Mouse (Mus musculus): ENCODE measurements around the gene Gm49321.

Gm49321 gene

DNA sequence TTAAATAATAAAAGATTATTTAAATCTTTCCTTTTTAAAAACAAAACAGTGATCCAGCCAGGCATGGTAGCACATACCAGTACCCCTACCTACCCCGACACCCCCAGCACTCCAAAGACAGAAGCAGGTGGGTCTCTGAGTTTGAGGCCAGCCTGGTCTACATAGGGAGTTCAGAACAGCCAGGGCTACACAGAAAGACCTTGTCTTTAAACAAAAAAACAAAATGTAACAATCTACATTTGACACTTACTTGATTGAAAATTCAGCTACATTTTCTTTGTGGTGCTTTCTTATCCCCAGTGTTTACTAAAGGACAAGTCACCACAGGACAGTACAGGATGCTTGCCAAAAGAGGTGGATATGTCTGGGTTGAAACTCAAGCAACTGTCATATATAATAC lies at the start of gene Gm49321:
Gene Gm49321 (plus strand): TSS at position 301 of the 400 bp plus-strand sequence.
- DNase-seq, result no peak

DNA sequence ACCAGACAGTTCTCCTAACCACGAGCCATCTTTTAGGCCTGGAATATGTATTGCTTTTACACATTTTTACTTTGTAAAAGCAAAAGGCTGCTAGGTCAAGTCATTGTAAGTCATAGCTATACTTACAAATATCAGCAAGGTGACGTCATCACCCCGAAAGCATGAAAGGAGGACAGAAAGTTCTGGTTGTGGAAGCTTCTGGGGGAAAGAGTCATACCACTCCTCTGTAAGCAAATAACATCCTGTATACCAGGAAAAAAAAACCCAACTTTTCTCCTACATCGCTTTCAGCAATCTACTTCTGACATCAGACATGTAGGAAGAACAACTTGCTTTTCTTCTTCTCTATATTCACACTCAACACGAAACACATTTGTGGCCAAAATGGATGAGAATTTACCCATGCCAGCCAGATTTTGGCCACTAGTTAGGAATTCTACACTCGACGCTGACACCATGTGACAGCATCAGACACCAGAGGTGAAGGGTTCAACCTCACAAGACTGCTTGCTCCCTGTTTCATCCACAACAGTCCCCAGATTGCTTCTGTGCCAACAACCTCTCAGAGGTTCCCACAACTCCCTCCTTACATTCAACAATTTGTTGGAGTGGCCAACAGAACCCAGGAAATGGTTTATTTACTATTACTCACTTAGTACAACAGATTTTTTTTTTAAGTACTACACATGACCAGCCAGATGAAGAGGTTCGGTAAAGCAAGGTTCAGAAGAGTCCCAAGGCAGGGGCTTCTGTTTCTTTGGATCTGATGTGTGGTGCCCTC lies 49.3 kb upstream of the Gm49321 start:
- no peak for DNase-seq

DNA sequence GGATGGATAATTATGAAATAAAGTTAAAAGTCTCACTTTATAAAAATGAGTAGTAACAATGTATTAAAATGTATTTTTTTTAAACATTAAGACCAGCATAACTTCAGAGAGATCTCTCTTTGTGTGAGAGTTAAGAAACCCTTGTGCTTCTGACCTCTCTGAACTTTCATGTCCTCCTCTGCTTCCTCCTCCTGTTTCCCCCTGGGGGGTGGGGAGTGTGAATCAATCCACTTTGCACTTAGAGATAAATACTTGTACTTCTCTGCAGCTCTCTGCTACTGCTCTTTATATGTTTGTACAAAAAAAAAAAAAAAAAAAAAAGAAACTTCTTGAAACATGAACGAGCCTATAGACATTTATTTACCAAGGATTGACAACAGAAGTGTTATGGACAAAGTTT lies 47.9 kb upstream of the Gm49321 start:
- DNase-seq, result no peak

DNA sequence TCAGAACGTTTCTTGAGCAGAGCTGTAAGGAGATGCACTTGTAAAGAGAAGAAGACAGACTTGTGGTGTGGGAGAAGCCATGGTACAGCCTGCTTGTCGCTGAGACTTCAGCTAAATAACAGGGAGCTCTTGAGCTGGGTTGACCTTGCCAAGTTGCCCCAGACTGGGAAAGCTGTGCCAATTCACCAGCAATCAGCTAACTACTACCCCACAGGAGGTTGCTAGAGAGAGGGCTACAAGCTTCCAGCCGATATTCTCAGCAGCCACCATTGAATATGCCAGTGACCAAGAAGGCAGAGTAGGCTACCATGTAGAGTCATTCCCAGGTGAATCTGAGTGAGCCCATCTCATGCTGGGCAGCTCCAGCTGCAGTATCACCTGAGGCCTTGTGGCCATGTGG lies 47.4 kb upstream of the Gm49321 start:
- DNase-seq, result peak; percentile 50

DNA sequence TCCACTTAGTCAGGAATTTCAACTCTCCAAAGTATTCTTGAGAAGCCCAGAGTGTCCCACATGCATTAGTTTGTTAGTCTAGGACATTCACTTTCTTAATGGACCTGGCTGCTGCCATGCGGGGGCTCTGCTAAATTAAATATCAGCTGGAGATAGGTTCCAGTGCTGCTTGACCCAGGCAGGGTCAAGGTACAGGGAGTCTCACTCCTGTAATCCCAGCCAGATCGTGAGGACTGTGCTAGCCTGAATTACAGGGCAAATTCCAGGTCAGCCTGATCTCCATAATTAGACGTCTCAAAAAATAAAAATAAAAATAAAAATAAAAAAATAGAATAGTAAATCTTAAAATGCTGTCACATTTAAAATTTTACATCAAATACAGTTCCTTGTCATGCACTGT lies 44.8 kb upstream of the Gm49321 start:
- no peak for DNase-seq

DNA sequence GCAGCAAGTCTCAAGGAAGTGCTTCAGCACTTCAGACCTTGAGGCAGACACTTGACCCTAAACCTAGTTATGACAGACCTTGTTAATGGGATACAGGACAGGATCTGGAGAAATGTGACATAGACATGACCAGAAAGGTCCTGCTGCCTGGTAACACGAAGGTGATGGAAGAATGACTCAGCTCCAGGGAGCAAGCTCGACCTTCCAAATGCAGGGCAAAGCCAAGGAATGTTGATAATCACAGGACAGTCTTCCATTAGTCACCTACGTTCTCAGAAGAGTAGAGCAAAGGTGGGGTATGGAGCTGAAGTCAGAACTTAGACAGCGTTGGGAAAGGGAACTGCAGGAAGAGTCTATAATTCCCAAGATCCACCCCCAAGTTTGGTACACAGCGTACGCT lies 42.6 kb upstream of the Gm49321 start:
- no peak for DNase-seq

DNA sequence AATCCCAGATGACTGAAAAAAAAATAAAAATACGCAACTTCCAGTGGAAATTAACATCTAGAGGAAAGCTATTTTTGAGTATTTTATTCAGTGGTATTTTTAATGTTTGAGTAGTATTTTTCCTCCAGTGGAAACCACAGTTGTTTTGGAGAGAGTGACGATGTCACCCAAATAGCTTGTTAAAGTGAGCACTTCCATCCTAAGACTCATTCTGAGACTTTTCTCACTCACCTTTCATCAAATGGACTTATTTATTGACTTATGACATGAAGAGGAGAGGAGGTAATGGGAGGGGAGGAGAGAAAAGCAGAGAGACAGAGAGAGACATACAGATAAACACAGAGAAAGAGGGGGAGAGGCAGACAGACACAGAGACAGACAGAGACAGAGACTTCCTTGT lies 41.8 kb upstream of the Gm49321 start:
- no peak for DNase-seq

DNA sequence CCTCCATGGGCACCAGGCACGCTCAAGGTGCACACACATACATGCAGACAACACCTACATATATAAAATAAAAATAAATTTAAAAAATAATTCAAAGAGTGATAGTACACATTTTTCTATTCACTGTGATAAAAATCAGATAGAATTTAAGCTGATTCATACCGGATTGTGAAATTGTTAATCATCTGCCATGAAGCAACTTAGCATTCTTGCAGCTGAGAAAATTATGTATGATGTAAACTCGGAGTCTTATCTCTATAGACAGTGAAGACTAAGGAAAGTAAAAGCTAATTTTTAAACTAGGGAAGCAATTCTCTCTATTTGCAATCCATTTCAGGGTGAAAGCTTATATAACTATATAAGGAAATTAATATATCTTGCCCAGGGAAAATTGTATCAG lies 41.0 kb upstream of the Gm49321 start:
- no peak for DNase-seq

DNA sequence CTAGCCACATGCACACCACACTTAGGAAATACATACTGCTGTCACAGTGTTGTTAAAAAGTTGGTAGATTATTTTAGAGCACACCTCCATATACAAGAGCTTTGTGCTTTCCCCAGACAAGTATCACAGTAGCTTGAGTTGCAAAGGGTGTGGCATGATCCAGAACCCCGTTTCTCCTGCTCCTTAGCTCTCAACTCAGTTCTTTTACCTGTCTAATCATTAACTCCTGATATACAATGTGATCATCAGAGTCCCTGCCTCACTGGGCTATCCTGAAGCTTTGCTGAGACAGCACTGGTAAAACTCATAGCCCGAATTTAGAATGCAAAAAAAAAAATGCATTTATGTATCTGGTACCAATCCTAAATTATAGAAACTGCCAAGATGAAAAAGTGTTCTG lies 39.2 kb upstream of the Gm49321 start:
- no peak for DNase-seq

DNA sequence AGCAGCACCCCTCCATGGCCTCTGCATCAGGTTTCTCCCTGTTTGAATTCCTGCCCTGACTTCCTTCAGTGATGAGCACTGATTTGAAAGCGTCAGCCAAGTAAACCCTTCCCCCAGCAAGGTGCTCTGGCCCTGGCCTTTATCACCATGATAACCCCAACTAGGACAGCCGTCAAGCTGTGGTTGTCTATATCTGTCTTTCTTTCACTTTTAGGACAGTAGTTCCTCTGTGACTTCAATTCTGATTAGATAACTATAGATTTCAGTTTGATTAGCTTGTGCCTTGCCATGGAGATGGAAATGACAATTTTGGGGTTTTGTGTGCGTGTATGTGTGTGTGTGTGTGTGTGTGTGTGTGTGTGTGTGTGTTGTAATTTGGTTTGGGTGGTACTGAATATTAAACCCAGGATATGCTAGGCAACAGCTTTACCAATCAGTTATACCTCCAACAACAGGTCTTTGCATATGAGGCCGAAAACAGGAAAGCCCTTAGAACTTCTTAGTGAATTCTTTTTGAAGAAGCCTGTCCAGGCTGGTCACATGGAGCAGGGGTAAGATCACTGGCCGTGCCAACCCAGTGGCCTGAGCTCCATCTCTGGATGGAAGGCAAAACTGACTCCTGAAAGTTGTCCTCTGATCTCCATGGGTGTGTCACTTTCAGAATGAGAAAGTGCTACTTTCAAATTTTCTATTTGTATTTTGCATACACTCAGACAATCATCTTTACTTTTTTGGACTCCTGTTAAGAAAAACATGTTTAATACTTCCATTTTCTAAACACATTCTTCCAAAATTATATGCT lies 33.1 kb upstream of the Gm49321 start:
- no peak for DNase-seq

DNA sequence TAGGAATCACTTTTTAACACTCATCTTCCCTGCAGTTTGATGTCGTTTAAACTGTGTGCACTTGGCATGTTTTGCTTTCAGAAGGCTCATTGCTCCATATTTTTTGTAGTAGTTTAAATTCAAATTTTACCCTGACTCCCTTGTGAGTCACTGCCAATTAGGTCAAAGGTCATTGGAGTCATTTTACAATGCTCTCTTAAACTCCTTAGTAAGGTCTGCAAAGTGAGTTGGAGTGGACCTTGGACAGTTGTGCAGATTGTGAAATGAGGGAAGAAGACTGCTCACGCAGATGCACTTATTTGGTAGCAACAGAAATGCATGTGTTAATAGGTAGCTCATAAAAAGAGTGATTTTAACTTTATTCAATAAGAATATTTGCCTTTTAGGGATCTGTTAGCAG lies 32.4 kb upstream of the Gm49321 start:
- DNase-seq, result no peak

DNA sequence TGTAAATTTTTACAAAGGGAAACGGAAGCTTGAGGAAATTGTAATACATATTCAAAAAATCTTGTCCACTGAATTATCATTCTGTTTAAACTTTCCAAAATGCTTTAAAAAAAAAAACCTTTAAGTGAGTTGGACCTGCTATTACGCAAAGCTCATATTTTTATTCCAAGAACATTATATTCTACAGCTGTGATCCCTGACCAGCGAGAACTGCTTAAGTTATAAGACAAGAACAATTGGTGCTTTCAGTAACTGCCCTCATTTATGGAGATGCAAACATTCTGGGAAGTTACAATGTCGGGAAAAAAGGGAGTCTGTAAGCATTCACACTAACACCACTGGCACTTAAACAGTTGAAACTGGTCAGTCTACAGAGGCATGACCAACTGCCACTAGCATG lies 31.9 kb upstream of the Gm49321 start:
- DNase-seq, result no peak

DNA sequence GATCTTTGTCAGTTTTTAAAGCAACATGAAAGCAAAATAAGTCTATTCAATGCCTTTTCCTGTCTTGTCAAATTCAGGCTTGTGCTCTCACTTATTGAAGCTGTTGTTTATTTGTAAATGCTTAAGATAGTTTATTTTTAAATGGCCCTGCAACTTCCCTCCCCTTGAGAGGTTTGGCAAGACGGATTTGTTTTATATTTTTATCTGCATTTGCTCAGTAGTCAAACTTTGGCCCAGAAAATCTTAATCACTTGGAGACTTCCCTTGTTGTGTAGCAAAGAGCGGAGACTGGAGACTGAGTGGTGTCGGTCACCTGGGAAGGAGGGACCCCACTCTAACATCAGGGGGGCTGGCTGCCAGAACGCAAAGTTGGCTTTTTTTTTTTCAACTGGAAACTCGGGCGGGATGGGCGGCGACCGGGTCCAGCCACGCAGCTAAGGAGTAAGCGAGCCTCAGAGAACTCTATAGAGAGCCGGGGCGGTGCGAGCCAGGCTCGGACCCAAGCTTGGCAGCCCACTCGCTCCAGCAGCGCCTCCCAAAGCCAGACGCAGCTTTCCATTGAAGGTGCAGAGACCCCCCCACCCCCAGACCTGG lies 30.3 kb upstream of the Gm49321 start:
- no peak for DNase-seq

DNA sequence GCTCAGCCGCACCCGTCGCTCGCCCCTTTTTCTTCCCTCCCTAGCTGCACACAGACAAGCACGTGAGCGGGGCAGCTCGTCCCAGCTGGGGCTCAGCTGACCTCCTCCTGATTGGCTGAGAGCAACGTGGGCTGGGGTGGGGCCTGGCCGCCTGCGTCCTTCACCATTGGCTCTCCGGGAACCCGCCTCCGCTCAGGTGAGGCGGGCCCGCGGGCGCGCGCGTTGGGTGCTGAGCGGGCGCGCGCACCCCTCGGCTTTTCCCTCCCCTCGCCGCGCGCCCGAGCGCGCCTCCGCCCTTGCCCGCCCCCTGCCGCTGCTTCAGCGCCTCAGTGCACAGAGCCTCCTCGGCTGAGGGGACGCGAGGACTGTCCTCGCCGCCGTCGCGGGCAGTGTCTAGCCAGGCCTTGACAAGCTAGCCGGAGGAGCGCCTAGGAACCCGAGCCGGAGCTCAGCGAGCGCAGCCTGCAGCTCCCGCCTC lies 29.7 kb upstream of the Gm49321 start:
- peak; percentile 99 for DNase-seq

DNA sequence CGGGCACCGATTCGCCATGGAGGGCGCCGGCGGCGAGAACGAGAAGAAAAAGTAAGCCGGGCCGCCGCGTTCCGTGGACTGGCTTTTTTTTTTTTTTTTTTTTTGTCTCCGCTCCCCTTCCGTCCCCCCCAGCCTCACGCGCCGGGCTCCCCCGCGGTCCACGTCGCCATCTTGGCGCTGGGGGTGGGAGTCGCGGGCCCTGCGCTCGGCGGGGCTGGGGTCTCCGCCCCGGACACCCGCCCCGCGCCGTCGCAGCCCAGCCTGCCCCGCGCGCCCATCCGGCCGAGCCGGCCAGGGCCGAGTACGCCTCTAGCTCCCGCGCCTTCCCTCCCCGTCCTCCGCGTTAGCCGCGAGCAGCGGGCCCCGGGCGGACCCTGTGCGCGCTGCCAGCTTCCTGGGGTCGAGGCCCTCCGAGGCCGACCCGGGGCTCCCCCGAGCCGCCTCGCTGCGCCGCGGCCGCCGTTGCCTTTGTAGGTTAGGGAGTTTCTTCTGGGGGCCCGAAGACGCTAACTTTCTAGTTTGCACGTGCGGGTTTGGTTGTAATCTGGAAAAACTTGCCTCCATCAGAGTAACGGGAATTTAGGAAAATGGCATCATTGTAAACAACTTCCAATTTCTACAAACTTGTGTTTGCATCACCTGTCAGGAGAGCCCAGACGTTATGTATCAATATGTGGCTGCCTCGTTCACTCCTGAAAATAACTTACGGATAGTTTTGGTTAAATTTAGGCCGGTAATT lies 29.0 kb upstream of the Gm49321 start:
- peak; percentile 72 for DNase-seq

DNA sequence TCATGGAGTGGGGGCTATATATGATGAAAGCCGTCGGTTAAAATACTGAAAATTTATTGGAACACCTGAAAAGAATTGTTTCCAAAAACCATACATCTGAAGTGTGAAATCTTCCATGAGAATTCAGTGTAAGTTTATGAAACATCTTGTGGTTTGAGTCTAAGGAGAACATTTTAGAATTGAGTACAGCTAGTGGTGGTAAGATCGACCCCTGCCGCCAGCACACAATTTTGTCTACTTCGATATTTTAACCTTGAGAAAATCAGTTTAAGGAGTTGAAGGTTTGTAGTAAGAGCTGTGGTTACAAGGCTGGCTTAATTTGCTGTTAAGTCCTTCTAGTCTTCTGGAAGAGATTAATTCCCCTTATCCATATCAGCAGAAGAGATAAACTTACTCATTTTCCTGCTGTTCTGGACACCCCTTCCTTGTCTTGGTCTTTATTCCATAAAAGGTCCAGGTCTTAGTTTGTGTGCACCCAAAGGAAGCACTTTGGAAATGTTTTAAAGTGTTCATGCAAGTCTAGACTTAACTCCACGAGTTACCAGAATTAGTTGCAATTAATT lies 28.4 kb upstream of the Gm49321 start:
- DNase-seq, result no peak

DNA sequence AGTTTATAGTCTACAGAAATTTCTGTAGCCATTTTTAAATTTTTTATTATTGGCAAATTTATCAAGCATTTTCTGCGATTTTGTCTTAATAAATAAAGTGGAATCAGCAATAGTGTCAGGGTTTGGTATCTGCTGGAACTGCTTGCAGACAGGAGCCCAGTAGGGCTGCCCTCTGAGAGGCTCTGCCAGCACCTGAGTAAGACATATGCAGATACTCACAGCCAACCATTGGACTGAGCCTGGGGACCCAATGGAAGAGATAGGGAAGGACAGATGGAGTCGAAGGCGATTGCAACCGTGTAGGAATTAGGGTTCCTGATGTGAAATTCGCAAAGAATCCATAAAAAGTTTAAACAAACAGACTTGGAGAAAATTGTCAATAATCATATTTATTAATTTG lies 19.0 kb upstream of the Gm49321 start:
- DNase-seq, result no peak

DNA sequence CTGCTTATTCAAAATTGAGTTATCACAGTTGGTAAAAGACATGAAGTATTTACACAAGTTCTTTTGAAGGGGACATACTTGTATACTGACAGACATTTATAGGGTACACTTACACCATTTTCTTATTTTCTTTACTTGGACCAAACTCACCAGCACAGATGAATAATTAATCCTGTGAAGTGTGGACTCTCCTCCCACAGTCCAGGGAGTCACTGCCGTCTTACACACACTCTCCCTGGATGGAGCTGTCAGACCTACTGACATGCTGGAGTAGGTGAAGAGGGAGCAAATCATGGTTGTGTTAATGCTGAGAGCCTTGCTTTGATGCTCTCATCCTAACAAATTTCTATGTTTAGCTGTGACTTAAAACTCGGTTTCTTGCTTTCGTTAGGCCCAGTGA lies 7.2 kb upstream of the Gm49321 start:
- DNase-seq, result no peak

DNA sequence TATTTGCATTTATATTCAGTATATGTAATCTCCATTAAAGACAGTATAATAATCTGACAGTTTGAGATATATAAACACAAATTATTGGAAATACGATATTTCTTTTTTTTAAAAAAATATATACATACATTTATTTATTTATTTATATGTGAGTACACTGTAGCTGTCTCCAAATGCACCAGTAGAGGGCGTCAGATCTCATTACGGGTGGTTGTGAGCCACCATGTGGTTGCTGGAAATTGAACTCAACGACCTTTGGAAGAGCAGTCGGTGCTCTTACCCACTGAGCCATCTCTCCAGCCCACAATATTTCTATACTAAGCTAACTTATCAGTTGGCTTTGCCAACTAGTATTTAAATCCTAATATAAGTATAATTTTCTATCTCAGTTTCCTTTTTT lies 6.2 kb upstream of the Gm49321 start:
- DNase-seq, result no peak

DNA sequence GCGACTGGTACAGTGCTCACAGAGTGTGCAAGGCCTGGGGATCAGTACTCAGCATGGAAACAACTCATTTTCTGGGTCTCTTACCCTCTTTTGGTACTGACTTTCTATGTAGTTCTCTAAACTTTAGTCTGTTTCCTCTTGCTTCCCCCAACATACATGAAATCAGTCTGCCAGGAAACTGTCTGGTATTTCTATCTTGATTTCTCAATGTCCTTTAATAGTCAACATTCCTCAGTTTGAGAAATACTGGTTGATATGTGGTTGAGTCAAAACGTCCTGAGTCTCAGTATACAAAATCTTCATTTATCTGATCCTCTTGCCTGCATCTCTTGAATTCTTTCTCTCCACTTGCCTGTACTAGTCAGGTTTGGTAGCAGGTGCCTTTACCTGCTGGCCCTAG lies 2.9 kb upstream of the Gm49321 start:
- no peak for DNase-seq

DNA sequence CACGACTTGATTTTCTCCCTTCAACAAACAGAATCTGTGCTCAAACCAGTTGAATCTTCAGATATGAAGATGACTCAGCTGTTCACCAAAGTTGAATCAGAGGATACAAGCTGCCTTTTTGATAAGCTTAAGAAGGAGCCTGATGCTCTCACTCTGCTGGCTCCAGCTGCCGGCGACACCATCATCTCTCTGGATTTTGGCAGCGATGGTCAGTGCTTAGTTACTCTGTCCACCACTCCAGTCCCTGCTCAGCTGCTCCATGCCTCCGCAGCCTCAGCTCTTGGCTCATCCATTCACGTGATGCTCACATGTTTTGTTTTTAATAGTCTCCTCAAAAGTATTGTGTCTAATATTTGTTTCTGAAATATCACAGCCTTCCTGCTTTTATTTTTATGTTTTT lies 2.1 kb downstream of the Gm49321 start:
- DNase-seq, result no peak

DNA sequence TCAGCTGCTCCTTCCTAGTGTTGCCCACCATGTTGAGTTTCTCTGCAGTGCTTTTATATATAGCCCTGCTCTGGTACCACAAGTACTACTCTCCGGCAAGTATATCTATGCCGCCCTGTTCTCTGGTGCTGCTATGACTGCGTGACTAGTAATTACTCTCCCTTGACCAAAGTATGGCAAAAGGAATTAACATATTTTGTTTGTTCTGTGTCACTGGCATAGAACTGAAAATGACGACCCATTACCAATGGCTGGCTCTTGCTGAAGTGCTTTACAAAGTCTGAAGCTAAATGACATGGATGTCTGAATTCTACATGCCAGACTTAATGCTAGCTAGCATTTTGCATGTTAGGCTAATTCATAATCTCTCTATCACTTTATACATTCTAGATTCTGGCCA lies 11.0 kb downstream of the Gm49321 start:
- no peak for DNase-seq

Data from cerebellum, adult 11-12 months (tissue).